Mouse (Mus musculus): ENCODE measurements around the gene Myadml2. TPM values are rescaled to one million over a fixed set of nuclear protein-coding genes. Genes with fewer than 3 reads are reported as not detected.

The Myadml2 gene
- not detected for total RNA-seq (2023)

GRCm38 (mm10) chr11:120648001-120648476 lies at the start of gene Myadml2:
Gene Myadml2, minus strand, starts transcription at chr11:120648158.

GRCm38 (mm10) chr11:120672687-120673593 lies 25.0 kb upstream of the Myadml2 start, which contains the start of gene Aspscr1:
Gene Aspscr1, plus strand, starts transcription at chr11:120672973.

GRCm38 (mm10) chr11:120661076-120661460 lies 13.1 kb upstream of the Myadml2 start, which contains the start of gene Notum:
Gene Notum, minus strand, starts transcription at chr11:120661175.

DNA sequence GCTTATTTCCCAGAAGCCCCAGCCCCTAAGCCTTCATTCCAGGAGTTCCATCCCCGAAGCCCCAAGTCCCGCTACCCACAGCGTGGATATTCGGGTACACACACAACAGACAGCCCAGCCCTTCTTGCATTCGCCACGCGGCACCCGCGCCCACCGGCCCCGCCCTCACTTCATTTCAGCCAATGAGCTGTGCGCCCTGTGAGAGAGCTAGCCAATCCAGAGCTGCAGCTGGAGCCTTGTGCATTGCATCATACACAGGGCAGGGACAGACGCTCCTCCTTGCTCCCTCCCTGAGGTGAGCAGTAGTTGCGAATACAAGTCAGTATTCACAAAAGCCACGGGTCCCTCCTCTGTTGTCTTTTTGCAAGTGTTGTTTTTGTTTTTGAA lies 4.4 kb downstream of the Myadml2 start, which contains the start of gene Pycr1:
Pycr1 (minus strand) TSS at position 169 of the 387 bp plus-strand sequence.

GRCm38 (mm10) chr11:120633520-120634343 lies 14.2 kb downstream of the Myadml2 start, which contains the start of gene Mafg:
Gene Mafg, minus strand, starts transcription at chr11:120633600.

GRCm38 (mm10) chr11:120625152-120625775 lies 22.7 kb downstream of the Myadml2 start, which contains the start of gene Sirt7:
Gene Sirt7, minus strand, starts transcription at chr11:120625240.

DNA sequence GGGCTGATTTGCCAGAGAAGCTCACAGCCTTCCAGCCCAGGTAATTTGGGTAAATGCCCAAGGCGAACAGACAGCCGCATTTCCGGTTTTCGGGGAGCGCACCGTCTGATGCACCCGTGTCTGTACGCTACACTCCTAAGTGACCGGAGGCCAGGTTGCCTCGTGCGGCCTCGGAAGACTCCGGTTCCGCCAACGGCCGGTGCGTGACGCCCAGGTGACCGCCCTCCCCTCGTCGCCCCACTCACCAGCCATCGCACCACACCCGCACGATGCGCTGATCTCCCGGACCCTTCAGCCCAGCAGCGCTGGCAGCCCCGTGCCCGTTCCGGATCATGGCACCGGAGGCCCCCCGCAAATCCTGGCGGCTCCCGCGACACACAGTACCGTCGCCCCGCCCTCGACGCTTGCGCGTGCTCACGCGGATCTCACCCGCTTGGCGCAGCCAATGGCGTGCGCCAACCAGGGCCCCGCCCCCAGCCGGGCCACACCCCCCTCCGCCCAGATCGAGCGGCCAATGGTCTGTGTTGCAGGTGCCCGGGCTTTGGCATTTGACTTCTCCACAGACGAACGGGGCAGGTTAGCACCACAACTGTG lies 30.3 kb downstream of the Myadml2 start, which contains the start of gene Pcyt2:
Pcyt2 (minus strand) TSS at position 418 of the 594 bp plus-strand sequence.

GRCm38 (mm10) chr11:120608241-120609034 lies 39.5 kb downstream of the Myadml2 start, which contains the start of gene Npb:
Gene Npb, plus strand, starts transcription at chr11:120608477.

DNA sequence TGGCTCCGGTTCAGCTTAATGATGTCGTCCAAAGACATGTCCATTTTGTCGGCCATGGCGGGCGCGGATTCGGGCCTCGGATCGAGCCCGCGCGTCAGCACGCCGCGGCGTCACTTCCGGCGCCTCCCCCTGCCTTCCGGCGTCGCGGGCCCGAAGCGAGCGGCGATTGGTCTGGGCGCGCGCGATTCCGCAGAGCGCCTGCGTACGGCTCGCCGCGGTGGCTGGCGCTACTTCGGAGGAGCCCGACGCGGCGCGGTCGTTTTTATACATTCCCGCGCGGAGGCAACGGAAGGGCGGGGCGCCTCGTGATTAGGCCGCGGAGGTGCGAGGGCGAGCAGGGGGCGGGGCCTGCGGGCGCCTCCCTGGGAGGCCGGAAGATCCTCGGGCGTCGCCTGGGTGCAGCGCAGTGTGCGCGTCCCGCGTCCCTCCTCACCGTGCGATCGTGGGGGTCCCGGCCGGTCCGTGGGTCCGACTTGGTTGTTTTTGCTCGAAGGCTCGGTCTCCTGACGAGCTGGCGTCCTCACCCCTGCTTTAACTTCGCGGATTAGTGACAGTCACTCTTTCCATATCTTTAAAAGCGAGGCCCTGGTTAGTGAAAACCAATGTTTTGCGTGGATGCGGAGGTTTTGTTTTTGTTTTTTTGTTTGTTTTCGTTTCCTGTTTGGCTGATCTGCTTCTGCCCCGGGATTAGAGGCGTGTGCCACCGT lies 49.5 kb downstream of the Myadml2 start, which contains the start of the genes Alyref and Anapc11:
Alyref (minus strand) TSS at position 83 of the 707 bp plus-strand sequence.
Anapc11 (plus strand) TSS at position 139 of the 707 bp plus-strand sequence.

Other genes with a start within 250 kb of the Myadml2 start
- 10 to 100 TPM; 48.6 to 50.6 TPM for gene Nploc4, start 210.4 kb downstream of the Myadml2 start, total RNA-seq (2023)
- 1 to 10 TPM in 1 of 2 experiments, not detected in 1; 6.7 TPM for gene Tspan10, start 205.5 kb downstream of the Myadml2 start, total RNA-seq (2023)
- gene Pde6g, start 194.7 kb downstream of the Myadml2 start, total RNA-seq (2023), result not detected
- gene Oxld1, start 190.1 kb downstream of the Myadml2 start, total RNA-seq (2023), result 1 to 10 TPM; 4.1 to 7.9 TPM
- 10 to 100 TPM; 12.4 to 14.5 TPM for gene Ccdc137, start 190.0 kb downstream of the Myadml2 start, total RNA-seq (2023)
- 10 to 100 TPM in 1 of 2 experiments, 1 to 10 TPM in 1; 8.7 to 10.5 TPM for gene Arl16, start 180.6 kb downstream of the Myadml2 start, total RNA-seq (2023)
- gene Mrpl12, start 163.5 kb downstream of the Myadml2 start, total RNA-seq (2023), result 10 to 100 TPM; 18.3 to 23.1 TPM
- 10 to 100 TPM; 16.4 to 19.3 TPM for gene Slc25a10, start 156.3 kb downstream of the Myadml2 start, total RNA-seq (2023)
- gene Gcgr, start 117.5 kb downstream of the Myadml2 start, total RNA-seq (2023), result not detected
- 10 to 100 TPM; 34.2 to 37.3 TPM for gene Mcrip1, start 98.4 kb downstream of the Myadml2 start, total RNA-seq (2023)
- under 1 TPM in 1 of 2 experiments, not detected in 1; 0.75 TPM for gene Ppp1r27, start 97.0 kb downstream of the Myadml2 start, total RNA-seq (2023)
- 100 to 1,000 TPM; 266 to 274 TPM for gene P4hb, start 74.9 kb downstream of the Myadml2 start, total RNA-seq (2023)
- 100 to 1,000 TPM; 361 to 393 TPM for gene Arhgdia, start 66.5 kb downstream of the Myadml2 start, total RNA-seq (2023)
- 100 to 1,000 TPM; 143 to 147 TPM for gene Alyref, start 49.8 kb downstream of the Myadml2 start, total RNA-seq (2023)
- 10 to 100 TPM; 49.3 to 52.8 TPM for gene Anapc11, start 49.7 kb downstream of the Myadml2 start, total RNA-seq (2023)
- gene Npb, start 39.7 kb downstream of the Myadml2 start, total RNA-seq (2023), result 1 to 10 TPM; 1.2 to 1.5 TPM
- gene Pcyt2, start 30.2 kb downstream of the Myadml2 start, total RNA-seq (2023), result 10 to 100 TPM; 37.2 to 38.3 TPM
- 100 to 1,000 TPM; 119 to 120 TPM for gene Sirt7, start 22.9 kb downstream of the Myadml2 start, total RNA-seq (2023)
- gene Mafg, start 14.6 kb downstream of the Myadml2 start, total RNA-seq (2023), result 100 to 1,000 TPM; 107 to 135 TPM
- gene Pycr1, start 4.4 kb downstream of the Myadml2 start, total RNA-seq (2023), result 1 to 10 TPM; 1.1 to 1.2 TPM
- gene Notum, start 13.0 kb upstream of the Myadml2 start, total RNA-seq (2023), result under 1 TPM in 1 of 2 experiments, not detected in 1; 0.39 TPM
- 10 to 100 TPM; 85.4 to 88.2 TPM for gene Aspscr1, start 24.8 kb upstream of the Myadml2 start, total RNA-seq (2023)
- gene Cenpx, start 65.6 kb upstream of the Myadml2 start, total RNA-seq (2023), result 10 to 100 TPM; 33.5 to 39.0 TPM
- gene Lrrc45, start 65.8 kb upstream of the Myadml2 start, total RNA-seq (2023), result 10 to 100 TPM; 12.8 to 17.1 TPM
- gene Rac3, start 73.3 kb upstream of the Myadml2 start, total RNA-seq (2023), result under 1 TPM in 1 of 2 experiments, not detected in 1; 0.33 TPM
- 1 to 10 TPM; 8.3 to 8.5 TPM for gene Dcxr, start 79.1 kb upstream of the Myadml2 start, total RNA-seq (2023)
- 1 to 10 TPM; 7.3 to 9.0 TPM for gene Cbr2, start 84.0 kb upstream of the Myadml2 start, total RNA-seq (2023)
- gene Hmga1b, start 114.6 kb upstream of the Myadml2 start, total RNA-seq (2023), result 10 to 100 TPM; 40.0 to 43.8 TPM
- gene Rfng, start 136.0 kb upstream of the Myadml2 start, total RNA-seq (2023), result 10 to 100 TPM; 14.0 to 15.3 TPM
- gene Gps1, start 136.1 kb upstream of the Myadml2 start, total RNA-seq (2023), result 10 to 100 TPM; 38.0 to 39.9 TPM
- gene Dus1l, start 148.2 kb upstream of the Myadml2 start, total RNA-seq (2023), result 10 to 100 TPM; 31.0 to 32.0 TPM
- gene Fasn, start 176.4 kb upstream of the Myadml2 start, total RNA-seq (2023), result 10 to 100 TPM; 28.3 to 29.7 TPM

Measured in neutrophil, adult 83 days (primary cell).